Mouse (Mus musculus): ENCODE measurements around the gene Gtf2b. TPM values are rescaled to one million over a fixed set of nuclear protein-coding genes. Genes with fewer than 3 reads are reported as not detected.

The Gtf2b gene
- polyA plus RNA-seq (2015; fragmentation: Nextera tagmentation; extraction: Ambion mirVana): 68.2 and 72.0 TPM in 2 replicates

DNA sequence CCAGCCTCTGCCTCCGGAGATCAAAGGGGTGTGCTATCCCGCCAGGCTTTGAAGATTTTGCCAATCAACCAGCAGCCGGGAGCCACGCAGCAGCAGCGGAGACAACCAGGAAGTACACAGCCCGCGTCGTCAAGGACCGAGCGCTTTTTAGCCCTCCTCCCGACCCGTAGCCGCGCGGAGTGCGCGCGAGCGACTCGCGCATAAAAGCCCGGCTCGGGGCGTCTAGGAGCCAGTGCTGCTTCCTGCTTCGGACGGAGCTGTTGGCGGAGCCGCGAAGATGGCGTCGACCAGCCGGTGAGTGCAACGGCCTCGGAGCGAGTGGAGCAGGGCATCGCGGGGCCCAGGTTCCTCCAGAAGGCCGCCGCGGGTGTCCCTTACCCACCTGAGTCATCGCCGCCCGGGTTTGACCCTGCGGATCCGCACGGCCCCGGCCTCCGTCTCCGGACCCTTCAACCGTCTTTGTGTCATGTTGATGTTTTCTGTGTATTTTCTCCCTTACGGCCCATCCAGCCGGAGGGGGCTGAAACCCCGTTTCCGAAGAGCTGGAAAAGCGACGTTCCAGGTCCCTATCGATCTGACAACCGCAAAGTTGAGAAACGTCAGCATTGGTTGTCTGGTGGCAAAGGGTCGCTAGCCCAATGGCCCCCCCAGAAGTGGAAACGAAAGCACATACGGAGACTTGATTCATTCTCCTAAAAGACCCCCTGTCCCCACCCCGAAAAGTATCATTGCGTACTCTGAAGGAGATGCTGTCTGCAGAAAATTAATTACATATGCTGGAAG, at the start of gene Gtf2b:
Gene Gtf2b (plus strand): TSS at position 51 of the 783 bp plus-strand sequence.
- WGBS: under 1% methylated on average over 64 of the region's 64 CpGs
- Histone ChIP-seq H3K9ac (ENCODE audit: low read depth, low read length) (peak within 1 kb of the TSS; percentile 94), H3K4me2 (ENCODE audit: low read depth, low read length) (peak within 1 kb of the TSS; percentile 61), H3K4me1 (ENCODE audit: control insufficient read depth, insufficient read depth, low read length) (peaks cover 7% of the 10 kb centered on the region), H3K36me3 (ENCODE audit: control insufficient read depth, insufficient read depth, low read length) (no peaks in the 10 kb centered on the region), H3K27me3 (replicated peaks; ENCODE audit: control insufficient read depth, insufficient read depth, low read length) (no peaks in the 10 kb centered on the region), H3K27ac (ENCODE audit: low read length) (peak within 1 kb of the TSS; percentile 81), H3K9me3 (ENCODE audit: control insufficient read depth, low read length) (no peaks in the 10 kb centered on the region), H3K4me3 (ENCODE audit: low read length) (peak within 1 kb of the TSS; percentile 78)
- peak; percentile 100 for ATAC-seq

DNA sequence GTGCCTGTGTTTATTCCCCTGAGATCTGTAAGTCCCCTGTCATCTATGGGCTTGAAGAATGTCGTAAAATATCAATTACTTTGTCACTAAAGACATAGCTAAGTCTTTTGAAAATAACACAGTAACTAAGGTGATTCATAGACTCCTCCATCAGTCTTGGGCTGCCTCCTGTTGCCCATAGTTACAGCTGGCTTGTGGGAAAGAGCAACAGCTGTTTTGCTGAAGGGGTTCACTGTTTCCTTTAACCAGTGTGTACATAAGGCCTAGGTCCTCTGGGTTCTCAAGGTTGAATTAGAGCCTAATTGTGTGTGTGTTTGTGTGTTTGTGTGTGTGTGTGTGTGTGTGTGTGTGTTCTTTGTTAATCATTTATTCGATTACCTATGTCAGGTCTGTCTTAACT, 39.4 kb upstream of the Gtf2b start:
- no peak overlapping the region for H3K27ac ChIP-seq (ENCODE audit: low read length)
- H3K9ac ChIP-seq (ENCODE audit: low read depth, low read length): no peak overlapping the region
- WGBS: 56% methylated on average over 2 of the region's 2 CpGs
- H3K27me3 ChIP-seq (replicated peaks; ENCODE audit: control insufficient read depth, insufficient read depth, low read length): no peaks in the 10 kb centered on the region
- ATAC-seq: peak; percentile 92
- no peaks in the 10 kb centered on the region for H3K4me1 ChIP-seq (ENCODE audit: control insufficient read depth, insufficient read depth, low read length)
- no peak overlapping the region for H3K4me3 ChIP-seq (ENCODE audit: low read length)
- no peak overlapping the region for H3K4me2 ChIP-seq (ENCODE audit: low read depth, low read length)
- no peaks in the 10 kb centered on the region for H3K36me3 ChIP-seq (ENCODE audit: control insufficient read depth, insufficient read depth, low read length)
- H3K9me3 ChIP-seq (ENCODE audit: control insufficient read depth, low read length): no peaks in the 10 kb centered on the region

DNA sequence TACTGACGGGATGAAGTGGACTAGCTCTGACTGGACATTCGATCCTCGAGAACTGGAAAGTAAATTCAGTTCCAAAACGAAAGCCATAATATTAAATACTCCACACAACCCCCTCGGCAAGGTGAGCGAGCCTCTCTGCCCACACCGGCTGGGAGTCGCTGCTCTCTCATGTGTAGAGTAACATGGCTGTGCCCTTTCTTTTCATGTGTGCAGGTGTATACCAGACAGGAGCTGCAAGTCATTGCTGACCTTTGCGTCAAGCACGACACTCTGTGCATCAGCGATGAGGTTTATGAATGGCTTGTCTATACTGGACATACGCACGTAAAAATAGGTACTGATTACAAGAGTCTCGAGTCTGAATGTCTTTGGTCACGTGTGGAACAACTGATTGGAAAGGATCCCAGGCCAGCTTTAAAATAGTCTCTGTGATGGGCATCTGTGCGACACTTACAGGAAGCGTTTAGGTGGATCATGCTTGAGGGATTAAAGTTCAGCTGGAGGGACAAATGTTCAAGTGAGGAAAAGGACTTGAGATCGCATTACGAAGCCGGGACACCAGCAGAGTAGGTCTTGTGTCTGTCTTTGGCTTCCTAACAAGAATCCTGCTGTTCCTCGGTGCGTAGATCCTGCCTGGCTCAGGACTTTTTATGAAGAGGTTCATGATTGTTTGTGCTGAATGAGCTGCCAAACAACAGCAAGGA, 38.7 kb upstream of the Gtf2b start:
- 81% methylated on average over 22 of the region's 22 CpGs for WGBS

DNA sequence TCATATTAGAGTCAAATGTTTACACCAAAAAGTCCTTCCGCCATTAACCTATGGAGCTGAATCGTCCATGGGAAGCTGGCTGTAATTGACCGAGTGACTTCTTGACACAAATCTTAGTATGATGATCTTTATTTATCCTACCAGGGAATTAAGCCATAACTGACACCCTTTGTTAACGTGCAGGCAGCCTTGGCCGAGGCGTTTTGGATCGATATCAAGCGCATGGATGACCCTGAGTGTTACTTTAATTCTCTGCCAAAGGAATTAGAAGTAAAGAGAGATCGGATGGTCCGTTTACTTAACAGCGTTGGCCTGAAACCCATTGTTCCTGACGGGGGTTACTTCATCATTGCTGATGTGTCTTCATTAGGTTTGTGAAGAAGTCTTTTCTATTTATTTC, 30.6 kb upstream of the Gtf2b start:
- Histone ChIP-seq H3K4me2 (ENCODE audit: low read depth, low read length) (no peak overlapping the region), H3K36me3 (ENCODE audit: control insufficient read depth, insufficient read depth, low read length) (no peaks in the 10 kb centered on the region), H3K4me1 (ENCODE audit: control insufficient read depth, insufficient read depth, low read length) (no peaks in the 10 kb centered on the region), H3K27me3 (replicated peaks; ENCODE audit: control insufficient read depth, insufficient read depth, low read length) (no peaks in the 10 kb centered on the region), H3K9me3 (ENCODE audit: control insufficient read depth, low read length) (no peaks in the 10 kb centered on the region), H3K4me3 (ENCODE audit: low read length) (no peak overlapping the region), H3K27ac (ENCODE audit: low read length) (no peak overlapping the region), H3K9ac (ENCODE audit: low read depth, low read length) (no peak overlapping the region)
- whole genome bisulfite sequencing: 75% methylated on average over 12 of the region's 12 CpGs
- ATAC-seq: no peak

More for the DNA sequence above, 38.7 kb upstream of the Gtf2b start:
- no peak overlapping the region for H3K4me2 ChIP-seq (ENCODE audit: low read depth, low read length)
- no peaks in the 10 kb centered on the region for H3K27me3 ChIP-seq (replicated peaks; ENCODE audit: control insufficient read depth, insufficient read depth, low read length)
- H3K4me1 ChIP-seq (ENCODE audit: control insufficient read depth, insufficient read depth, low read length): no peaks in the 10 kb centered on the region
- ATAC-seq: peak; percentile 63; the same call in 1 of the 2 replicates
- H3K4me3 ChIP-seq (ENCODE audit: low read length): no peak overlapping the region
- H3K9me3 ChIP-seq (ENCODE audit: control insufficient read depth, low read length): no peaks in the 10 kb centered on the region
- no peak overlapping the region for H3K9ac ChIP-seq (ENCODE audit: low read depth, low read length)
- no peak overlapping the region for H3K27ac ChIP-seq (ENCODE audit: low read length)
- H3K36me3 ChIP-seq (ENCODE audit: control insufficient read depth, insufficient read depth, low read length): no peaks in the 10 kb centered on the region

DNA sequence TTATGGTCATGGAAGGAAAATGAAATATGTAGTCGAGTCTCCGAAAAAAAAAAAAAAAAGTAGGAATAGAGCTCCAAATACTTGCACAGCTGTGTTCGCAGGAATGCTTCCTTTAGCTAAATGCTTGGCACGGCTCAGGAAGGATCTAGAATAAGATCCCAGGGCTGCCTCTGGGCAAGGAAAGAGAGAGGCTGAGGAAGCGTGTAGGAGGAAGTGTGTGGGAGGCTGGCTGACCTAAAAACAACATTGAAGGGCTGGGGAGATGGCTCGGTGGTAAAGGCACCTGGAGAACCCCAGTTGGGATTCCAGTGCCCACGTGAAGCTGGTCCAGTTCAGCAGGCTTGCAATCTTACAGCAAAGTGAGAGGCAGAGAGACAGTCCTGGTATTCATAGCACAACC, 23.9 kb upstream of the Gtf2b start:
- no peaks in the 10 kb centered on the region for H3K27me3 ChIP-seq (replicated peaks; ENCODE audit: control insufficient read depth, insufficient read depth, low read length)
- H3K9me3 ChIP-seq (ENCODE audit: control insufficient read depth, low read length): no peaks in the 10 kb centered on the region
- no peak overlapping the region for H3K27ac ChIP-seq (ENCODE audit: low read length)
- no peak overlapping the region for H3K9ac ChIP-seq (ENCODE audit: low read depth, low read length)
- no peak overlapping the region for H3K4me3 ChIP-seq (ENCODE audit: low read length)
- ATAC-seq: no peak
- H3K4me2 ChIP-seq (ENCODE audit: low read depth, low read length): no peak overlapping the region
- H3K36me3 ChIP-seq (ENCODE audit: control insufficient read depth, insufficient read depth, low read length): no peaks in the 10 kb centered on the region
- no peaks in the 10 kb centered on the region for H3K4me1 ChIP-seq (ENCODE audit: control insufficient read depth, insufficient read depth, low read length)
- 77% methylated on average over 7 of the region's 7 CpGs for WGBS

DNA sequence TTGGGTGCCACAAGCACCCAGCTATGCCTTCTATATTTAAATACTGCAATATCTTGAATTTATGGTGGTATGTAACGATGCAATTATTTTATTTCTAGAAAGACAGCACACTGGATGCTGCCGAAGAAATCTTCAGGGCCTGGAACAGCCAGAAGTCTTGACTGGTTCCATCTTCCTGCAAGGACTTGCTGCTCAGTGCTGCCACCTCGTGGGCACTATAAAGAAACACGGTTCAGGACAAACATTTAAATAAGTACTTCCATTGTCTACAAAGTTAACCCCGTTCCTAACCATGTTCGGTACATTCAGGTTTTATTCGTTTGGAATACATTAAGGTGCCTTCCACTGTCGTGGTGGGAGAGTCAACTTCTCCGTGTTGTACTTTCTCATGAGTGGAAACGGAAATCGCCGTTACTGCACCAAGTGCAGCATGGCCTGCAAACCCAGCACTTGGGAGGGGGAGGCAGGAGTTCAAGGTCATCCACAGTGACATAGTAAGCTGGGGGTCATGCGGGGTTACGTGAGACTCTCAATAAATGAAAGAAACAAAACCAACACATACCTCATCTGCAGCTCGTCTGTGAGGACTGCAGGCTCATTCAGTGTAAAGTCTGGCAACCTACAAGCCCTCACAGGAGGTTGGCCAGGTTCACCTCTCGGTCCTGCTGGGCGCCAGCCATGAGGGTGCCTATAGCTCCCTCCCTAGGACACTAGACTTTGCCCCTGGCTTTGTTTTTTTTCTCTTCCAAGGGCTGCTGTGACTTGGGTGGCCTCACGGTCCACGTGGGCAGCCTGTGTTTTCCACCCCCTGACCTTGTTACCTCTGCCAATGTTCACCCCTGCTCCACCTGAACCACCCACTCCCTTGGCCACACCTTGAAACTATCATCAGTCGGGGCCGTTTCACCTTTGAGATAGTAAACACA, 20.6 kb upstream of the Gtf2b start:
- 55% methylated on average over 21 of the region's 21 CpGs for WGBS
- ATAC-seq: peak; percentile 79
- Histone ChIP-seq H3K4me2 (ENCODE audit: low read depth, low read length) (no peak overlapping the region), H3K4me3 (ENCODE audit: low read length) (no peak overlapping the region), H3K9ac (ENCODE audit: low read depth, low read length) (no peak overlapping the region), H3K4me1 (ENCODE audit: control insufficient read depth, insufficient read depth, low read length) (no peaks in the 10 kb centered on the region), H3K27me3 (replicated peaks; ENCODE audit: control insufficient read depth, insufficient read depth, low read length) (no peaks in the 10 kb centered on the region), H3K36me3 (ENCODE audit: control insufficient read depth, insufficient read depth, low read length) (no peaks in the 10 kb centered on the region), H3K27ac (ENCODE audit: low read length) (no peak overlapping the region), H3K9me3 (ENCODE audit: control insufficient read depth, low read length) (no peaks in the 10 kb centered on the region)

DNA sequence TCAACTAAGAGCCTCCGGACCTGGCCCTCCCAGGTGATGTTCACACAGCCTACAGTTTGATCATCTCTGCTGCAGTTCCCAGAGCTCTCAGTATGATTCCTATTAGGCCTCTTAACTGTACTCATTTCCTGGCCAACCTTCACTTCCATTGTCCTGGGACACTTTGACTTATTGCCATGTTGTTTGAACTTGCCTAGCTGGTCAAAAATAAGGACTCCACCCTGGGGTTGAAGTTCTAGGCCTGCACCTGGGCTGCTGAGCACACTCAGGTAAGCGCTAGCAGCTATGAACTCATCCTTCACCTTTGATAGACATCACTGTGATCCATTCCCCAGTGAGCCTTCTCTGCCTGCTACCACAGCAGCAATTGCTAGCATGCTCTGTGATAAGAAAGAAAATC, 19.8 kb upstream of the Gtf2b start:
- Histone ChIP-seq H3K27ac (ENCODE audit: low read length) (no peak overlapping the region), H3K36me3 (ENCODE audit: control insufficient read depth, insufficient read depth, low read length) (no peaks in the 10 kb centered on the region), H3K4me3 (ENCODE audit: low read length) (no peak overlapping the region), H3K4me1 (ENCODE audit: control insufficient read depth, insufficient read depth, low read length) (no peaks in the 10 kb centered on the region), H3K9me3 (ENCODE audit: control insufficient read depth, low read length) (no peaks in the 10 kb centered on the region), H3K27me3 (replicated peaks; ENCODE audit: control insufficient read depth, insufficient read depth, low read length) (no peaks in the 10 kb centered on the region), H3K4me2 (ENCODE audit: low read depth, low read length) (no peak overlapping the region), H3K9ac (ENCODE audit: low read depth, low read length) (no peak overlapping the region)
- peak; percentile 21; the same call in 1 of the 2 replicates for ATAC-seq
- 95% methylated on average over 2 of the region's 2 CpGs for WGBS

DNA sequence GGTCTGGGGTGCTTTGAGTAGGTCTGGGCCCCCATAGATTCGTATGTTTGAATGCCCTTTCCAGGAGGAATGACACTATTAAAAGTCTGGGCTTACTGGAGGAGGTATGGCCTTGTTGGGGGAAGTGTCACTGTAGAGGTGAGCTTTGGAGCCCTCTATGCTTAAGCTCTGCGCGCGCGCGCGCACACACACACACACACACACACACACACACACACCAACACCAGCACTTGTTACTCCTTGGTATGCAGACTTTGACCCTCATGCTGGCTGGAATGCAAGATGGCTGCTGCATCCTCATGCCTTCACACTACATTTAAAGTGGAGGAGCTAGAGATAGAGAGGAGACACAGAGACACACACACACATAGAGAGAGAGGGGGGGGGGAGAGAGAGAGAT, 17.2 kb upstream of the Gtf2b start:
- Histone ChIP-seq H3K27me3 (replicated peaks; ENCODE audit: control insufficient read depth, insufficient read depth, low read length) (no peaks in the 10 kb centered on the region), H3K36me3 (ENCODE audit: control insufficient read depth, insufficient read depth, low read length) (no peaks in the 10 kb centered on the region), H3K4me2 (ENCODE audit: low read depth, low read length) (no peak overlapping the region), H3K4me3 (ENCODE audit: low read length) (no peak overlapping the region), H3K9ac (ENCODE audit: low read depth, low read length) (no peak overlapping the region), H3K27ac (ENCODE audit: low read length) (no peak overlapping the region), H3K4me1 (ENCODE audit: control insufficient read depth, insufficient read depth, low read length) (no peaks in the 10 kb centered on the region), H3K9me3 (ENCODE audit: control insufficient read depth, low read length) (no peaks in the 10 kb centered on the region)
- 96% methylated on average over 7 of the region's 7 CpGs for WGBS
- no peak for ATAC-seq

DNA sequence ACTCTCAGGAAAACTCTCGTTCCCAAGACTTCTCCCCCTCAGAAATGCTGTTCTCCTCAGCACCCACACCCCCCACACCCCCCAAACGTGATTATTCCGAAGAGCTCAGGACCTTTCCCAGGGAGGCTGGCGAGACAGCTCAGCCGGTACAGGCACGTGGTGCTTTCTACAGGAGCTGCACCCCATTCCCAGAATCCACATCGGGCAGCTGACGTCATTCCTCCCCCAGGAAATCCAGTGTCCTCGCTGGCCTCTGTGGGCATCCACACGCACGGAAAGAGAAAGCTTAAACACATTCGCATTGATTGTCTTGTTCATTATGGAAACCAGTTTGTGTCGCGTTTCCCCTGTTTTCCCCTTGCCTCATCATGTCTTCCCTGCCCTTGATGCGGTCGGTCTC, 15.7 kb upstream of the Gtf2b start:
- Histone ChIP-seq H3K9ac (ENCODE audit: low read depth, low read length) (no peak overlapping the region), H3K36me3 (ENCODE audit: control insufficient read depth, insufficient read depth, low read length) (no peaks in the 10 kb centered on the region), H3K4me2 (ENCODE audit: low read depth, low read length) (no peak overlapping the region), H3K4me1 (ENCODE audit: control insufficient read depth, insufficient read depth, low read length) (no peaks in the 10 kb centered on the region), H3K9me3 (ENCODE audit: control insufficient read depth, low read length) (no peaks in the 10 kb centered on the region), H3K4me3 (ENCODE audit: low read length) (no peak overlapping the region), H3K27ac (ENCODE audit: low read length) (no peak overlapping the region), H3K27me3 (replicated peaks; ENCODE audit: control insufficient read depth, insufficient read depth, low read length) (no peaks in the 10 kb centered on the region)
- 86% methylated on average over 16 of the region's 16 CpGs for WGBS
- ATAC-seq: no peak
